Mouse (Mus musculus): ENCODE measurements around the gene Ptgfrn. TPM values are rescaled to one million over a fixed set of nuclear protein-coding genes. Genes with fewer than 3 reads are reported as not detected.

Ptgfrn gene
- total and polyA plus RNA-seq, 3 experiments = 16.5 to 48.4 (median 29.1) TPM

DNA sequence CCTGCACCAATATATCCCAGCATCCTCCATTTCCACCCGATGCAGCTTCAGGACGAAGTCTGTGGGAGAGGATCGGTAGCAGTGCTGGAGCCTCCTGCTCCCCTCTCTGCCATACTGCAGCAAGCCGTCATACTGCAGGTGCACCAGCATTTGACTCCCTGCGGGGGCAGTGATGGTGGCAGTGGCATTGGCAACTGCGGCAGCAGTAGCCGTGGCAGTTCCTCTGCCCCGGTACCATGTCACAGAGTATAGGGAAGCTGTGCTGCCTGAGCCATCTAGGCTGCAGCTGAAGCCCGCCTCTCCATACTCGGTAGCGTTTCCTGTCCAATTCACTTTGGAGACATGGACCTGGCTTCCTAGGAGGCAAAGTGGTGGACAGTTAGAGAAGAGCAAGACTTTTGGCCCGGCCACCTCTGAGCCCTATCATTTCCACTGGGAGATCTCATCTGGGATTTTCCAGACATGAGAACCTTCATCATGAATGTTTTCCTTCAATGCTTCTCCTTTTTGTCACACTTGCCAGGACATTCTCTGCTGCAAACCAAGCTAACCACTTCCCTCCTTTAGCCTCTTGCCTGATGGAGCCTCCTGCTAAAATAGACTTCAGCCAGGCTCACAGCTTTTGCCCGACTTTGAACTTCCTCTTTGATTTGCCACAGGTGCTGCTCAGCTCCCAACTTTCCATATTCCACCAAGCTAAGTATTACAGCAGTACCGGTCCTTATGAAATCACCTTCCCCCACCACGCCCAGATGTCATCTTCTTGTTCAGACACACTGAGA is 106.3 kb downstream of the Ptgfrn start:
- DNase-seq = no peak

DNA sequence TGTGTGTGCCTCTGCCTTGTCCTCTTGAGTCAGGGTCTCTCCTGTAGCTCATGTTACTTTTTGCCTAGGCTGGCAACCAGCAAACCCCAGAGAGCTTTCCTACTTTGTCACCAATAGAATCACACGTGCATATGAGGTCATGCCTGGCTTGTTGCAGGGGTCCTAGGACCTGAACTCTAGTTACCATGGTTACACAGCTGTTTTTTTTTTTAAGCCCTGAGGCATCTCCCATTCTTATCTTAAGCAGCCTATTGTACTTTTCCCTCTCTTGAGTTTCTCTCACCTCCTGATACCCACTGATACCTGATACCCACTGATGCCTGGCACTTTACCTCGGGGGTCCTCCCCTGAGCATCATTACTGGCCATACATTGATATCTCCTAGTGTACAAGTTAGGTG is 110.3 kb downstream of the Ptgfrn start:
- DNase-seq = no peak

DNA sequence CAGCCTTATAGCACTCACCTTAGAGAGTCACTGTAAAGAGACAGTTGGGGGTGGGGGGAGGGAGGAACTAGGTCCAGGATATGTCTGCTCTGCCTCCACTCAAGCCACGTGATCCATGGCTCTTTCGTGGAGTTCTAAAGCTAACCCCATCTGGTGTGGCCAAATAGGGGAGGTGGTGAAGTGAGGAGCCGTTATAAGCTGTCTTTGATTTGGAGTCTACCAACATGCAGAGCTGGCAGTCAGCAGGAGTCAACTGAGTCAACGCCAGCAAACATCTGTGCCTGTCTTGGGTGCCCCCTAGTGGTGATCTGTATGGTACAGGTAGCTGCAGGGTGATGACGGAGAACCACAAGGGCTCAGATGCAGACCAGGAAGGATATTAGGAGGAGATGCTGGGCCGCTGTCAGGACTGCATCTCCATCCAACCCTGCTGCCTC is 111.2 kb downstream of the Ptgfrn start:
- peak; percentile 77 for DNase-seq

DNA sequence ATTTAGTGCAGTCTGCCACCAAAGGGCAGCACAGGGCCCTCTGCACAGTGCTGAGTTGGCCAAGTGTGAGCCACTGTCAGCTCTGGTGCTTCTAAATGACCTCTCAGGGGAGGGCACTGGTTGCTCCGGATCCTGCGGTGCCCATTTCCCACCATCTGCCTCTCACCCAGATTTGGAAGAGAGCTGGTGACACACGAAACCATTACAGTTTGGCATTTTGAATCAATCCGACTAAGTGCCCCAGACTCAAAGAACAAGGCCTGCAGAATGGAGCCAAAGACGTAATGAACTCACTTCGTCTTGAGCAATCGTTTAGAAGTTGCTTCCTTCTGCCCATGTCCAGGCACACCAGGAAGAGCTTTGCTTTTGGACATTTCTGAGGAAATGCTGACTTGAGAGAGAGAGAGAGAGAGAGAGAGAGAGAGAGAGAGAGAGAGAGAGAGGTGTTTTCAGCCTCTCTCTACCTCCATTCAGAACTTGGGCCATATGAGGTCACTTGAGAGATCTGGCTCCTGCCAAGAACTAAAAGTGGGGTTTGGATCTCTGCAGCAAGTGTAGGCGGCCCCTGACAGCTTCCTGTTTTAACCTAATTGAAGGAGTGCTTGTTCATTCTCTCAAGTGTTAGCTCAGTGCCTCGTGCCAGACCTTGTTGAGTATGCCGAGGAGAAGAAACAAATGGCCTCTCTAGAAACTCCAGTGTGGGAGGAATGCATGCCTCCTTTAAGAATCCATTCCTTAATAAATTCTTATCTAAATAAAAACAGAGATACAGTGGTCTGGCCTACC is 112.1 kb downstream of the Ptgfrn start:
- no peak for DNase-seq

DNA sequence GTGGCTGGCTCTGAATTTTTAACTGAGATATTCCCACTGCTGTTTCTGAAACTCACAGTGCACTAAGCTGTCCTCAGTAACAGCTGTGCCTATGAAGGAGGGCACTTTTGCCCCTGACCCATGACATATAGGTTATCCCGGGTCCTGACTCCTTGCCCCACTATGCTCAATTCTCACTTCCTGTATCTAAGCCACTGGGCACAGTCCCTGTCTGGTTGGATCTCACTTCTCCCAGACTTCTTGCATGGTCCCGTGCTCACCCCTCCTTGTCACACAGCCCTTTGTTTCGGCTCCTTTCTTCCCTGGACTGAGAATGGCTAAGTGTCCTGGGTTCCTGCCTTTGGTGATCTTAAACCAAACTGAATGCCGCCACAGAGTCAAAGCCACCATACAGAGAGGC is 115.8 kb downstream of the Ptgfrn start:
- no peak for DNase-seq

DNA sequence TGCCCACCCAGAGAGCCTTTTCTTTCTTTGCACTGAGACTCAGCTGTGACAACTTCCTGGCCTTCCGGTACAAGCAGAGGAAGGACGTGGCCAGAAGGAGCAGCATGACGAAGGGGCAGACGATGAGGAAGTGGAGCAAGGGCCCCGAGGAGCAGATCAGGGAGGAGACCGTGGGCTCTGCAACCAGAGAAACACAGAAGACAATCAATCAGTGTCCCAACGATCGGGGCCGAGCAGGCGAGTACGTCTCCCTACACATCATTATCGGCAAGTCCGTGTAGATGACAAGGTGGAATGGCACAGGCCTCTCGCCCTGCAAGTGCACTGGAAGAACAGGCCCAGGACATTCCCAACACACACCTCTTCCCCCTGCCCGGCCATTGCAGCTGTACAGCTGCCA is 116.4 kb downstream of the Ptgfrn start:
- peak; percentile 38 for DNase-seq

DNA sequence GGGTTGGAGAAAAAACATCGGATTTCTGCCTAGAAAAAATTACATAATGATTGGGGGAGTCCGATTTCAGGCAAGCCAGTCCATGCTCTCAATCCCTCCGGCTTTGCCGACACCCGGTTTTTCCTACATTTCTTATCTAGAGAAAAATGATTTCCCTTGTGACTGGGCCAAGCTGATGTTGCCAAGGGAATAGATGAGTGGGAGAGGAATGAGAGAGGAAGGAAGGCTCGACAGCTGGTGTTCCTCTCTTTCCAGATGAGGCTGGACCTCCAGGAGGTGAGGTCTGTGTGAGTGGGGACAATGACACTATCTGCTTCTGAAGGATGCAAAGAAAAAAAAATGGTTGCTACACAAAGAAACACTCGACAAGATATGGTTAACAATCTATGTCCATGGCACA is 116.9 kb downstream of the Ptgfrn start:
- no peak for DNase-seq

Other genes with a start within 250 kb of the Ptgfrn start
- 1 to 10 TPM; 1.8 to 4.2 TPM for gene Trim45, start 188.1 kb downstream of the Ptgfrn start, total RNA-seq (2021)
- gene Trim45, start 188.1 kb downstream of the Ptgfrn start, polyA plus RNA-seq (2012; rRNA removed) = 1.7 and 1.8 TPM in 2 replicates
- 1 to 10 TPM; 8.6 to 9.2 TPM for gene Ttf2, start 140.6 kb downstream of the Ptgfrn start, total RNA-seq (2021)
- 2.9 and 3.2 TPM in 2 replicates for gene Ttf2, start 140.6 kb downstream of the Ptgfrn start, polyA plus RNA-seq (2012; rRNA removed)
- gene Cd101, start 80.7 kb downstream of the Ptgfrn start, total RNA-seq (2021) = under 1 TPM; 0.20 to 0.24 TPM
- 0.04 and 0.13 TPM in 2 replicates for gene Cd101, start 80.7 kb downstream of the Ptgfrn start, polyA plus RNA-seq (2012; rRNA removed)
- gene Cd2, start 177.7 kb upstream of the Ptgfrn start, total RNA-seq (2021) = 1 to 10 TPM in 1 of 2 experiments, under 1 TPM in 1; 0.37 to 1.5 TPM
- 0.55 and 0.93 TPM in 2 replicates for gene Cd2, start 177.7 kb upstream of the Ptgfrn start, polyA plus RNA-seq (2012; rRNA removed)